Mouse (Mus musculus) midbrain, embryonic 16.5 days (tissue): ENCODE data around the gene Rapgef5. TPM values are rescaled to one million over a fixed set of nuclear protein-coding genes. Genes with fewer than 3 reads are reported as not detected.
A peak's percentile ranks its signal among the peaks of the same experiment; 100 is the strongest.

ENCODE experiments used
- ATAC-seq: fragments of 200-750 bp; cut with Nextera tagmentation; 2 replicates; pipeline ENCODE4 v1.8.0; 2017; ENCODE audit warnings: moderate TSS enrichment
- H3K27ac ChIP-seq: fragments of 300-500 bp; sonication (generic); 2 replicates; pipeline ENCODE4 v1.5.1; 2014; ENCODE audit warnings: mild to moderate bottlenecking, low read length, mixed read lengths
- H3K27me3 ChIP-seq: fragments of 300-500 bp; sonication (generic); 2 replicates; pipeline ENCODE4 v1.6.1; 2014; ENCODE audit warnings: low read depth, low read length, mixed read lengths; ENCODE audit not compliant: control insufficient read depth, insufficient read depth
- H3K36me3 ChIP-seq: fragments of 300-500 bp; sonication (generic); 2 replicates; pipeline ENCODE4 v1.6.1; 2014; ENCODE audit warnings: mild to moderate bottlenecking, low read length, moderate library complexity, mixed read lengths; ENCODE audit not compliant: control insufficient read depth, insufficient read depth
- H3K4me1 ChIP-seq: fragments of 300-500 bp; sonication (generic); 2 replicates; pipeline ENCODE4 v1.6.1; 2014; ENCODE audit warnings: mild to moderate bottlenecking, low read length, mixed read lengths; ENCODE audit not compliant: control insufficient read depth, insufficient read depth
- H3K4me2 ChIP-seq: fragments of 300-500 bp; sonication (generic); 2 replicates; pipeline ENCODE4 v1.6.1; 2014; ENCODE audit warnings: mild to moderate bottlenecking, low read length, mixed read lengths
- H3K4me3 ChIP-seq: fragments of 300-500 bp; sonication (generic); 2 replicates; pipeline ENCODE4 v1.5.1; 2014; ENCODE audit warnings: low read depth, mild to moderate bottlenecking, low read length, moderate library complexity, mixed read lengths
- H3K9ac ChIP-seq: fragments of 300-500 bp; sonication (generic); 2 replicates; pipeline ENCODE4 v1.6.1; 2014; ENCODE audit warnings: low read depth, low read length, mixed read lengths
- H3K9me3 ChIP-seq: fragments of 300-500 bp; sonication (generic); replicated peaks from 2 replicates; pipeline ENCODE4 v1.6.1; 2014; ENCODE audit warnings: mild to moderate bottlenecking, low read length, mixed read lengths; ENCODE audit not compliant: control insufficient read depth, poor library complexity, severe bottlenecking
- WGBS: fragments of 180-500 bp; shearing (Covaris S2); extraction: QIAGEN DNeasy Blood & Tissue Kit; methylation state at CpG from one replicate; pipeline ENCODE4 v1.1.7; 2014; 5-methylcytosine and 5-hydroxymethylcytosine counted together
- polyA plus RNA-seq: library from polyadenylated mRNA; unstranded; fragments of >200 nt; fragmentation: Nextera tagmentation; extraction: Ambion mirVana; gene quantifications from 2 replicates; pipeline ENCODE4 v1.2.1, GENCODE M21; 2015

The Rapgef5 gene
- polyA plus RNA-seq, 1 experiment from 2014 or later, result 37.2 TPM

GRCm38 (mm10) chr12:117524311-117525013 is 8.2 kb downstream of the Rapgef5 start:
- Histone ChIP-seq H3K27ac (no peak overlapping the region), H3K9me3 (no peaks in the 10 kb centered on the region), H3K4me1 (peaks cover 3% of the 10 kb centered on the region; the same call in 1 of the 2 replicates), H3K4me3 (no peak overlapping the region), H3K36me3 (no peaks in the 10 kb centered on the region), H3K4me2 (no peak overlapping the region), H3K27me3 (no peaks in the 10 kb centered on the region), H3K9ac (no peak overlapping the region)
- ATAC-seq, result no peak
- 84% methylated on average over 9 of the region's 9 CpGs for WGBS

GRCm38 (mm10) chr12:117527889-117528288 is 11.6 kb downstream of the Rapgef5 start:
- H3K9me3 ChIP-seq, result no peaks in the 10 kb centered on the region
- H3K27me3 ChIP-seq, result peaks cover 3% of the 10 kb centered on the region
- H3K4me3 ChIP-seq, result no peak overlapping the region
- H3K4me2 ChIP-seq, result no peak overlapping the region
- no peaks in the 10 kb centered on the region; the same call in 1 of the 2 replicates for H3K4me1 ChIP-seq
- no peak for ATAC-seq
- no peaks in the 10 kb centered on the region for H3K36me3 ChIP-seq
- no peak overlapping the region for H3K9ac ChIP-seq
- H3K27ac ChIP-seq, result no peak overlapping the region
- WGBS, result 60% methylated on average over 3 of the region's 3 CpGs

- no peaks in the 10 kb centered on the region for H3K36me3 ChIP-seq
- H3K27ac ChIP-seq, result no peak overlapping the region
- H3K4me1 ChIP-seq, result peaks cover 4% of the 10 kb centered on the region; the same call in 1 of the 2 replicates
- H3K4me2 ChIP-seq, result no peak overlapping the region
- peaks cover 6% of the 10 kb centered on the region for H3K27me3 ChIP-seq
- 75% methylated on average over 4 of the region's 4 CpGs for WGBS
- H3K4me3 ChIP-seq, result no peak overlapping the region
- ATAC-seq, result no peak
- H3K9me3 ChIP-seq, result no peaks in the 10 kb centered on the region
- no peak overlapping the region for H3K9ac ChIP-seq
These were observed 12.3 kb downstream of the Rapgef5 start for GRCm38 (mm10) chr12:117528509-117529145.

DNA sequence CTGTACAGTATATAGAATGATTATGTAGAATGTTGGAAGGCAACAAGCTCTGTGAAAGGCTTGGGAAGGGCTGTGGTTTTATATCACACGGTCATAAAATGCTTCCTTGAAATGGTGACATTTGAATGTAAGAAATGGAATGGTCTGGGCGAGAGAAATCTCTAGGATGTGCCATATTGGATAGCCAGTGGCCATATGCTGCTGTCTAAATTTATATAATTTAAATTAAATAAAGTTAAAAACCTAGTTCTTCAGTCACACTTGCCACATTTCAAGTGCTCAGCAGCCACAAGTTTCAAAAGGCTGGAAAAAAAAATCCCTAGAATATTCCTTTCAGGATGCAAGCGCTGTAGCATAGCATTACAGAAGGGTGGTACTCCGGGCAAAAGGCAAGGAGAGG is 14.8 kb downstream of the Rapgef5 start:
- WGBS, result 97% methylated on average over 4 of the region's 4 CpGs
- Histone ChIP-seq H3K4me2 (no peak overlapping the region), H3K4me1 (peaks cover 6% of the 10 kb centered on the region; the same call in 1 of the 2 replicates), H3K9ac (no peak overlapping the region), H3K9me3 (no peaks in the 10 kb centered on the region), H3K36me3 (no peaks in the 10 kb centered on the region), H3K27ac (no peak overlapping the region), H3K4me3 (no peak overlapping the region), H3K27me3 (peaks cover 14% of the 10 kb centered on the region)
- no peak for ATAC-seq

GRCm38 (mm10) chr12:117533176-117534086 is 17.2 kb downstream of the Rapgef5 start:
- Histone ChIP-seq H3K9me3 (no peaks in the 10 kb centered on the region), H3K36me3 (no peaks in the 10 kb centered on the region), H3K4me3 (peak overlapping the region; percentile 47), H3K4me2 (peak overlapping the region; percentile 89), H3K27me3 (peaks cover 14% of the 10 kb centered on the region), H3K4me1 (0 out of 2 replicates have a peak, but pooled peaks cover 6% of the 10 kb centered on the region), H3K27ac (peak overlapping the region; percentile 50), H3K9ac (peak overlapping the region; percentile 79)
- ATAC-seq, result peak; percentile 89
- WGBS, result 4% methylated on average over 37 of the region's 64 CpGs

DNA sequence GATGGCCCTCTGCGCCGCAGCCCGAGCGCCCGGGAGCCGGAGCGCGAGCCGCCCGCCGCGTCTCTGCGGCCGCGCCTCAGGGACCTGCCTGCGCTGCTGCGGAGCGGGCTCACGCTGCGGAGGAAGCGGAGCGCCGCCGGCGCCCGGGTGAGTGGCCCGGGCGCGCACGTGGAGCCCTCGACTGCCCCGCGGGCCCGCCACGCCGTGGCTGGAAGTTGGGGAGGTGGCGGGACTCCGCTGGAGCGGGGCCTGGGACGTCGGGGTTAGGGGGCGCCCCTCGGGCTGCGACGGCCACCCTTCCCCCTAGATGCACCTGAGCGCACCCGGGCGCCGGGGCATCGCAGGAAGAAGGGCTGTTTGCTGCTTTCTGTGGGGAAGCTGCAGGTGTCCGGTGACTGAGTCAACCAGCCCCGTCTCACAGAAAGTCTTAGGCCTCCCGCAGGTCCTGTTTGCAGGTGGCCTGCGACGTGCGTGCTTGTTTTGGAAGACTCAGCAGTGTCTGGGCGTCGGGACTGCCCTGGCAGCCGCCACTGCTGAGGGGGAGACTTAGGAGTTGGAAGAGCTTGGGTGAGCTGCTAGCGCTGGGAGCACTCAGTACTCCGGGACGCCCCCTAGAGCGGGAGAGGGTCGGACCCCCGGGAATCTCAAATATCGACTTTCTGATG is 17.9 kb downstream of the Rapgef5 start:
- peaks cover 14% of the 10 kb centered on the region for H3K27me3 ChIP-seq
- H3K36me3 ChIP-seq, result no peaks in the 10 kb centered on the region
- under 1% methylated on average over 61 of the region's 66 CpGs for WGBS
- no peaks in the 10 kb centered on the region for H3K9me3 ChIP-seq
- H3K9ac ChIP-seq, result peak overlapping the region; percentile 79
- H3K4me1 ChIP-seq, result 0 out of 2 replicates have a peak, but pooled peaks cover 6% of the 10 kb centered on the region
- peak overlapping the region; percentile 50 for H3K27ac ChIP-seq
- peak overlapping the region; percentile 89 for H3K4me2 ChIP-seq
- H3K4me3 ChIP-seq, result peak overlapping the region; percentile 47
- ATAC-seq, result peak; percentile 78

GRCm38 (mm10) chr12:117540352-117540751 is 24.1 kb downstream of the Rapgef5 start:
- ATAC-seq, result no peak
- Histone ChIP-seq H3K9me3 (no peaks in the 10 kb centered on the region), H3K4me3 (no peak overlapping the region), H3K27ac (no peak overlapping the region), H3K9ac (no peak overlapping the region), H3K36me3 (no peaks in the 10 kb centered on the region), H3K27me3 (peaks cover 6% of the 10 kb centered on the region), H3K4me2 (no peak overlapping the region), H3K4me1 (0 out of 2 replicates have a peak, but pooled peaks cover 1% of the 10 kb centered on the region)
- WGBS, result 81% methylated on average over 2 of the region's 2 CpGs

- H3K27ac ChIP-seq, result no peak overlapping the region
- no peak overlapping the region for H3K9ac ChIP-seq
- no peak overlapping the region for H3K4me2 ChIP-seq
- H3K4me3 ChIP-seq, result no peak overlapping the region
- H3K36me3 ChIP-seq, result no peaks in the 10 kb centered on the region
- no peak for ATAC-seq
- no peaks in the 10 kb centered on the region for H3K4me1 ChIP-seq
- no peaks in the 10 kb centered on the region for H3K27me3 ChIP-seq
- no peaks in the 10 kb centered on the region for H3K9me3 ChIP-seq
- 90% methylated on average over 6 of the region's 6 CpGs for WGBS
These were observed 29.0 kb downstream of the Rapgef5 start for GRCm38 (mm10) chr12:117545277-117545676.
